Mouse (Mus musculus): ENCODE results near the gene Ncbp1. TPM values are rescaled to one million over a fixed set of nuclear protein-coding genes. Genes with fewer than 3 reads are reported as not detected.

Ncbp1 gene
- polyA plus RNA-seq (2014; fragmentation: Illumina TruSeq; extraction: RNeasy Lipid Tissue Mini Kit (QIAGEN cat#74804); ENCODE audit: low read depth, low replicate concordance), result 40.4 TPM

DNA sequence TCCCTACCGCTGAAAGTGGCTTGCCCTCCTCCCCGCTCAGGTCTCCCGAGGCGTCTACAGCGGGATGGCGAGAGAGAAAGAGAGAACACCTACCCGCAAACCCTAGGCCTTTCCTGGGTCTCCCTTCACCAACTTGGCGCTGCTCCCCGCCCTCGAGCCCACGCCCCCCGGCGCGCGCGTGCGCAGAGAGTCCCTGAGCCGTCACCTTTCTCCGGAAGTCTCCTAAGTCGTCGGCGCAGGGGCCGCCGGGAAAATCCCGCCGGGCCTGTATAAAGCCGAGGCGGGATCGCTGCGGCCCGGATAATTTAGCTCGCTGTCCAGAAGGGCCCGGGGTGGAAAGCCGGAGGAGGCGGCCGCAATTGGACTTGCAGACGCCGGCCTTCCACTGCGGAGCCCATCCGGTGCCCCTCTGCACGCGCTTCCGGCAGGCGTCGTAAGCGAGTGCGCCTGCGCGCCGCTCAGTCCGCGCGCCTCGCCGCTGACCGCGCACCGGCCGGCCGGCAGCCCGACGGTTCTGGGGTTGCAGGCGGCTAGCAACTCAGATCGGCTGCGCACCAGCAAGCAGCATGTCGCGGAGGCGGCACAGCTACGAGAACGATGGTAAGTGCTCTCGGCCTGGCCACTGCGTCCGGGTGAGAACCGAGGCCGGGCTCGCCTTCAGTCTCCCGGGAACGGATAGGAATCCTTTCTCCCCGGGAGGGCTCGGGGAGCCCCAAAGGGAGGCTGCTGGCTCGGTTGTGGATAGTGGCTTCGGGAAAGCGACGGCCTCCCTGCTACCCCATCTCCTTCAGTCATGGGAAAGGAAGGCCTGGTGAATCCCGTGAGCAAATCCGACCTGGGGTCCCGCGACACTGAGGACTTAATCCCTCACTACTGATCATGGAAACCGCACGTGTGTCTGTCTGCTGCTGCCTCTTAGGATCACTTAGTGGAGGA is at the start of gene Ncbp1, which contains the start of gene Tstd2:
Ncbp1 (plus strand) TSS at position 327 of the 936 bp plus-strand sequence.
Tstd2 (minus strand) TSS at position 408 of the 936 bp plus-strand sequence.

DNA sequence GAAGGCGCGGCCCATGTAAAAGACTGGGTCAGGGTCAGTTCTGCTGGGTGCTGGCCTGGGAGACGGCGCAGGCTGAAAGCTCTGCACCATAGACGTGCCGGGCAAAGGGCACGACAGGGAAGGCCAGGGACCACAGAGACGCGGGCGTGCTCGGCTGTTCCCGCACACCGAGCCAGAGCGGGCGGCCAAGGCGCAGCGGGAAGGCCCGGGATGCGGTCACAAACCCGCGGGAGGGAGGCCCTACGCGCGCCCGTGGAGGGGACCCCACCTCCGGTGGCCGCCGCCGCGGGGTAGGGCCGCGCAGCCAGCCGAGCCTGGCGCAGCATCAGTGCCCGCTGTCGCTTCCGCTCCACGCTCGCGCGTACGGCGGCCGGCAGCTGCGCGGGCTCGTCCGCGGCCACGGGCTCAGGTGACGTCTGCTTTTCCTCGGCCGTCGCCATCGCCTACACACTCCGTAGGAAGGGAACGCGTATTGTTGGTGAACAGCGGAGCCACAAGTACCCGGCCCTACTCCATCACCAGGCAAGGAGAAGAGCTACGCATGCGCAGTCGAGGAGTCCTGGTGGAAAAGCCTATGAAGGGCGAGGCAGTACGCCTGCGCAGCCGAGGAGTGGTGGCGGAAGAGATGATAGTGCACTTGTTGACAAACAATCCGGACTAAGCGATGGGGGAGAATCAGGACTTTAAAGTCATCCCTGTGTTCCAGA is 57.5 kb downstream of the Ncbp1 start, which contains the start of gene Xpa:
Xpa (minus strand) TSS at position 531 of the 707 bp plus-strand sequence.

Other genes starting within 250 kb of the Ncbp1 start
- gene Ccdc180, start 248.3 kb upstream of the Ncbp1 start, polyA plus RNA-seq (2014; fragmentation: Illumina TruSeq; extraction: RNeasy Lipid Tissue Mini Kit (QIAGEN cat#74804); ENCODE audit: low read depth, low replicate concordance), result 2.1 TPM
- gene Tdrd7, start 173.3 kb upstream of the Ncbp1 start, polyA plus RNA-seq (2014; fragmentation: Illumina TruSeq; extraction: RNeasy Lipid Tissue Mini Kit (QIAGEN cat#74804); ENCODE audit: low read depth, low replicate concordance), result 35.6 TPM
- gene Tmod1, start 99.7 kb upstream of the Ncbp1 start, polyA plus RNA-seq (2014; fragmentation: Illumina TruSeq; extraction: RNeasy Lipid Tissue Mini Kit (QIAGEN cat#74804); ENCODE audit: low read depth, low replicate concordance), result 20.3 TPM
- gene Tstd2, start 81 bp downstream of the Ncbp1 start, polyA plus RNA-seq (2014; fragmentation: Illumina TruSeq; extraction: RNeasy Lipid Tissue Mini Kit (QIAGEN cat#74804); ENCODE audit: low read depth, low replicate concordance), result 42.8 TPM
- gene Xpa, start 57.7 kb downstream of the Ncbp1 start, polyA plus RNA-seq (2014; fragmentation: Illumina TruSeq; extraction: RNeasy Lipid Tissue Mini Kit (QIAGEN cat#74804); ENCODE audit: low read depth, low replicate concordance), result 21.4 TPM
- gene Foxe1, start 205.0 kb downstream of the Ncbp1 start, polyA plus RNA-seq (2014; fragmentation: Illumina TruSeq; extraction: RNeasy Lipid Tissue Mini Kit (QIAGEN cat#74804); ENCODE audit: low read depth, low replicate concordance), result not detected